Mouse (Mus musculus): ENCODE data around the gene Cdsn. TPM values are rescaled to one million over a fixed set of nuclear protein-coding genes. Genes with fewer than 3 reads are reported as not detected.

Cdsn gene
- polyA plus RNA-seq, 1 experiment, result 1.2 TPM

Other genes with a start within 250 kb of the Cdsn start
- 16.5 and 51.5 TPM in 2 replicates for gene H2-Q1, start 231.7 kb upstream of the Cdsn start, polyA plus RNA-seq (2012; rRNA removed)
- gene H2-Q2, start 209.9 kb upstream of the Cdsn start, polyA plus RNA-seq (2012; rRNA removed), result 245 and 632 TPM in 2 replicates
- 80.0 and 122 TPM in 2 replicates for gene H2-Q4, start 172.5 kb upstream of the Cdsn start, polyA plus RNA-seq (2012; rRNA removed)
- 52.5 and 53.5 TPM in 2 replicates for gene H2-Q6, start 127.3 kb upstream of the Cdsn start, polyA plus RNA-seq (2012; rRNA removed)
- gene H2-Q7, start 113.0 kb upstream of the Cdsn start, polyA plus RNA-seq (2012; rRNA removed), result 127 and 155 TPM in 2 replicates
- gene H2-Q10, start 82.0 kb upstream of the Cdsn start, polyA plus RNA-seq (2012; rRNA removed), result 7.5 and 13.8 TPM in 2 replicates
- not detected in 2 replicates for gene Pou5f1, start 46.1 kb upstream of the Cdsn start, polyA plus RNA-seq (2012; rRNA removed)
- gene Tcf19, start 35.3 kb upstream of the Cdsn start, polyA plus RNA-seq (2012; rRNA removed), result 19.7 and 20.3 TPM in 2 replicates
- gene Cchcr1, start 35.0 kb upstream of the Cdsn start, polyA plus RNA-seq (2012; rRNA removed), result 6.5 and 6.9 TPM in 2 replicates
- 0.19 and 0.43 TPM in 2 replicates for gene Psors1c2, start 18.9 kb upstream of the Cdsn start, polyA plus RNA-seq (2012; rRNA removed)
- gene 2300002M23Rik, start 15.3 kb downstream of the Cdsn start, polyA plus RNA-seq (2012; rRNA removed), result not detected in 2 replicates
- not detected in 2 replicates for gene Sfta2, start 49.4 kb downstream of the Cdsn start, polyA plus RNA-seq (2012; rRNA removed)
- gene Gm9573, start 74.5 kb downstream of the Cdsn start, polyA plus RNA-seq (2012; rRNA removed), result not detected in 2 replicates
- 0.26 TPM in 1 of 2 replicates, not detected in the other for gene Mucl3, start 91.6 kb downstream of the Cdsn start, polyA plus RNA-seq (2012; rRNA removed)
- 20.3 and 25.1 TPM in 2 replicates for gene Vars2, start 115.5 kb downstream of the Cdsn start, polyA plus RNA-seq (2012; rRNA removed)
- 30.3 and 31.1 TPM in 2 replicates for gene Gtf2h4, start 121.6 kb downstream of the Cdsn start, polyA plus RNA-seq (2012; rRNA removed)
- gene Ddr1, start 152.5 kb downstream of the Cdsn start, polyA plus RNA-seq (2012; rRNA removed), result 39.0 and 48.9 TPM in 2 replicates

All from large intestine, adult 2 months (tissue).